Mouse (Mus musculus) olfactory bulb, adult 2 months (tissue): ENCODE results near the gene Birc5.

ENCODE experiments used
- CTCF ChIP-seq: fragments of 200-500 bp; IDR thresholded peaks from 2 replicates; pipeline ENCODE4 v1.5.1; 2012; ENCODE audit warnings: low read depth, mild to moderate bottlenecking, low read length, moderate library complexity; ENCODE audit not compliant: insufficient read depth
- POLR2A ChIP-seq: fragments of 200-500 bp; IDR thresholded peaks from 2 replicates; pipeline ENCODE4 v1.6.1; 2012; ENCODE audit warnings: mild to moderate bottlenecking, low read depth, low read length, moderate library complexity; ENCODE audit not compliant: insufficient read depth

- no peak for TF ChIP-seq CTCF
- TF ChIP-seq POLR2A = no peak
Measured at GRCm38 (mm10) chr11:117902282-117902681, 53.2 kb downstream of the Birc5 start.
